Mouse (Mus musculus): ENCODE data around the gene Zfp708.

DNA sequence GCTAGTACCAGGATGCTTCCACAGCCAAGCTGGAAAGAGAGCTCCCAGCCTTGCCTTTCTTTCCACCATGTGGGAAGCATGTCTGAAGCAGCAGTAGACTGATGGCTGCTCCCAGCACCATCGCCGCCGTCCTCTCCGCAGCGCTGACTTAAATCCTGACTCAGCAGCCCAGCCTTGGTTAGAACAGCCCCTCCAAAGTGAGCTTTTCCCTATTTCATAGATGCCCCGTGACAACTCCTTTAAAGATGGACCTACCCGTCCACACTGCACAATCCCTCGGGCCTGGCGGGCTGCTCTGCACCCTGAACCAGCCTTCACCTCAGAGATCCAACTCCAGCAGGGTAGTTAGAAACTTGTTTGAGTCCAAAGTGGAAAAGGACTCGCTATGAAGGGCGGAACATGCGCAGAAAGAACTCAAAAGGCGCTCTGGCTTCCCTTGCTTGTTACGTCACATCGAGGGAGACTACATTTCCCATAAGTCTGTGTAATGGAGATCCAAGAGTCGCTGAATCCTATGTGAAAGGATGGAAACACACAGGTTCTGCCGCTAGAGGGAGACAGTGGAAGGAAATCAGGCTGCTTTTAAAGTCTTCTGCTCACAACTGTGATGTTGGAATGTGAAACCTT, 10.5 kb upstream of the Zfp708 start, which contains the start of gene Gm28557:
- TF ChIP-seq POLR2A (IDR thresholded peaks at IDR 0.05; ENCODE audit: insufficient read length, low read depth) (peak; percentile 59), POLR2AphosphoS2 (IDR thresholded peaks at IDR 0.05; ENCODE audit: insufficient read length, low read depth) (peak; percentile 68)
